14 mouse cellular contexts compared by ENCODE assay signal in genomic region chr19:15904734-15905133, GRCm38 (mm10). TPM values are rescaled to one million over a fixed set of nuclear protein-coding genes. Genes with fewer than 3 reads are reported as not detected.
DNase-seq lines count a peak whose midpoint lies in the region; ATAC-seq and TF ChIP-seq lines count a peak whose summit lies in the region.
"Had no signal": no experiment of that assay in that cellular context is flagged by ENCODE, and none has a peak within 500 bp of the region (broad histone marks: within the 10 kb centered on the region; RNA-seq: fewer than 3 reads in every experiment).

No protein-coding gene starts in this region.

- no peak for TF ChIP-seq CTCF in hindbrain, postnatal 0 days (IDR thresholded peaks at IDR 0.05; ENCODE audit: low read depth)

- no peak overlapping the region for H3K9ac ChIP-seq in hindbrain, postnatal 0 days (replicated peaks; ENCODE audit: low read length)
- H3K9ac ChIP-seq in hindbrain, embryonic 13.5 days, result no peak overlapping the region
- H3K9ac ChIP-seq: heart, embryonic 15.5 days; limb, embryonic 15.5 days; midbrain, embryonic 15.5 days had no signal

- DNase-seq in hindbrain, postnatal 0 days (ENCODE audit: low spot score), result no peak
- peak; percentile 11 for DNase-seq in testis, postnatal 10 days (ENCODE audit: low spot score)
- DNase-seq in testis, postnatal 14 days (ENCODE audit: low spot score), result no peak
- DNase-seq in liver, result peak; percentile 21
- DNase-seq in cerebellum, postnatal 36 days, result no peak
- no peak for DNase-seq in retina, postnatal 1 day
- DNase-seq: cerebellum, adult 18-20 months; right cerebral cortex, adult 18-20 months; thymus, postnatal 4 days had no signal

- H3K9me3 ChIP-seq in hindbrain, postnatal 0 days (ENCODE audit: low read length), result no peaks in the 10 kb centered on the region
- no peaks in the 10 kb centered on the region for H3K9me3 ChIP-seq in hindbrain, embryonic 13.5 days
- H3K9me3 ChIP-seq: heart, embryonic 15.5 days; limb, embryonic 15.5 days; midbrain, embryonic 15.5 days had no signal

- no peak overlapping the region for H3K27ac ChIP-seq in hindbrain, postnatal 0 days
- H3K27ac ChIP-seq in hindbrain, embryonic 13.5 days, result no peak overlapping the region
- H3K27ac ChIP-seq: heart, embryonic 15.5 days; limb, embryonic 15.5 days; midbrain, embryonic 15.5 days had no signal

- H3K27me3 ChIP-seq in hindbrain, postnatal 0 days (ENCODE audit: insufficient read depth, low read length), result no peaks in the 10 kb centered on the region
- H3K27me3 ChIP-seq in hindbrain, embryonic 13.5 days, result no peaks in the 10 kb centered on the region
- H3K27me3 ChIP-seq: CH12.LX; heart, embryonic 15.5 days; limb, embryonic 15.5 days; midbrain, embryonic 15.5 days had no signal

- H3K4me1 ChIP-seq in hindbrain, postnatal 0 days (ENCODE audit: insufficient read depth, low read length), result no peaks in the 10 kb centered on the region
- peaks cover 13% of the 10 kb centered on the region for H3K4me1 ChIP-seq in hindbrain, embryonic 13.5 days (replicated peaks)
- H3K4me1 ChIP-seq: heart, embryonic 15.5 days; limb, embryonic 15.5 days had no signal

- H3K4me3 ChIP-seq in hindbrain, postnatal 0 days (ENCODE audit: low read length), result no peak overlapping the region
- no peak overlapping the region for H3K4me3 ChIP-seq in hindbrain, embryonic 13.5 days
- H3K4me3 ChIP-seq: heart, embryonic 15.5 days; limb, embryonic 15.5 days; midbrain, embryonic 15.5 days had no signal

- 78% methylated on average over 4 of the region's 4 CpGs for WGBS in hindbrain, postnatal 0 days
- 92% methylated on average over 4 of the region's 4 CpGs for WGBS in hindbrain, embryonic 13.5 days

- no peak overlapping the region for H3K4me2 ChIP-seq in hindbrain, postnatal 0 days (ENCODE audit: low read depth, low read length)
- no peak overlapping the region for H3K4me2 ChIP-seq in hindbrain, embryonic 13.5 days
- H3K4me2 ChIP-seq: heart, embryonic 15.5 days; limb, embryonic 15.5 days had no signal

- 0 out of 2 replicates have a peak, but pooled peaks have one; percentile 24 for ATAC-seq in hindbrain, postnatal 0 days
- ATAC-seq in hindbrain, embryonic 13.5 days (ENCODE audit: low FRiP score), result no peak

- H3K36me3 ChIP-seq in hindbrain, postnatal 0 days (ENCODE audit: insufficient read depth, low read length), result 0 out of 2 replicates have a peak, but pooled peaks cover 4% of the 10 kb centered on the region
- H3K36me3 ChIP-seq in hindbrain, embryonic 13.5 days, result peaks cover 36% of the 10 kb centered on the region
- H3K36me3 ChIP-seq: midbrain, embryonic 15.5 days had no signal

RNA-seq across cellular contexts. Expression of gene Psat1, which starts 42.4 kb away (rescaled TPM):
- total RNA-seq in hindbrain, postnatal 0 days (2014; rRNA removed), result 84.8 and 96.6 TPM in 2 replicates
- polyA plus RNA-seq in hindbrain, postnatal 0 days (2015; fragmentation: Nextera tagmentation; extraction: Ambion mirVana), result 79.8 and 92.3 TPM in 2 replicates
- 87.6 and 116 TPM in 2 replicates for polyA plus RNA-seq in hindbrain, embryonic 13.5 days (2015; fragmentation: Nextera tagmentation; extraction: Ambion mirVana)

Comparison
In these comparisons a context has a peak if more than half of its experiments do, and no peak if none do; other contexts are left out.
1. DNase-seq: peak in testis, postnatal 10 days (single experiment) and liver (single experiment); none in hindbrain, postnatal 0 days (single experiment), testis, postnatal 14 days (single experiment), cerebellum, postnatal 36 days (0 of 2) and retina, postnatal 1 day (single experiment).